Mouse (Mus musculus) olfactory bulb, adult 2 months (tissue): Measurements from ENCODE around the gene Naa15.

Experiments used
- CTCF ChIP-seq: fragments of 200-500 bp; IDR thresholded peaks from 2 replicates; pipeline ENCODE4 v1.5.1; 2012; ENCODE audit warnings: low read depth, mild to moderate bottlenecking, low read length, moderate library complexity; ENCODE audit not compliant: insufficient read depth
- POLR2A ChIP-seq: fragments of 200-500 bp; IDR thresholded peaks from 2 replicates; pipeline ENCODE4 v1.6.1; 2012; ENCODE audit warnings: mild to moderate bottlenecking, low read depth, low read length, moderate library complexity; ENCODE audit not compliant: insufficient read depth

GRCm38 (mm10) chr3:51493272-51493838, 78.4 kb downstream of the Naa15 start:
- TF ChIP-seq CTCF (no peak), POLR2A (no peak)
